Mouse (Mus musculus) cortical plate, adult 2 months (tissue): ENCODE data around the gene Fthl17c.
"Not testable (repeated sequence)": the region's sequence is repeated elsewhere in the genome, so short reads cannot be mapped to it uniquely, and the experiment has no call there.

Source experiments
- CTCF ChIP-seq: fragments of 200-500 bp; IDR thresholded peaks from 2 replicates; pipeline ENCODE4 v1.5.1; 2011; ENCODE audit warnings: mild to moderate bottlenecking, control low read depth, low read length; ENCODE audit not compliant: insufficient read depth; ENCODE audit errors: extremely low read depth
- POLR2A ChIP-seq: fragments of 200-500 bp; IDR thresholded peaks from 2 replicates; pipeline ENCODE4 v1.6.1; 2011; ENCODE audit warnings: mild to moderate bottlenecking, low read length, control low read depth; ENCODE audit not compliant: insufficient read depth; ENCODE audit errors: extremely low read depth

- not testable (repeated sequence) for TF ChIP-seq CTCF, POLR2A
Observed at GRCm38 (mm10) chrX:8976459-8976858, at the start of gene Fthl17c.
